Mouse (Mus musculus): ENCODE measurements at regions not wholly inside any gene's neighbourhood (a gene's known extent, or its start where the extent isn't known, plus 50 kb on each side); places are given as distances from the start of the nearest gene placed in this dataset.

DNA sequence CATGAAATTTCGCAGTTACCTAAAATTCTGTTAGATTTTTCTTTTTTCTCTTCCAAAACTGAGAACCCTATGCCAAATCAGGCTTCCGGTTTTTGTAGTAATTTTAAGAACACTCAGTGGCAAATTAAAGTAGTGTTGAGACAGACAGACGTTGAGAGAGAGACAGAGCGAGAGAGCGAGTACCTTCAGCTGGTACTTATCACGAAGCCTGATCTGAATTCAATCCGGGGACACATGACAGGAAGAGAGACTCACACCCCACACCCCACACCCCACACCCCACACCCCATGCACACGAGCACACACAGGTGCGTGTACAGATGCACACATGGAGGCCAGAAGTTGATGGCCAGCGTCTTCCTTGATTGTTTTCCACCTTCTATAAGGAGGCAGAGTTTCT, 102.0 kb upstream of the Cxadr start:
- TF ChIP-seq CTCF (IDR thresholded peaks at IDR 0.05) (no peak), POLR2A (IDR thresholded peaks at IDR 0.05; ENCODE audit: insufficient read depth, low read depth, low read length) (no peak), EP300 (IDR thresholded peaks at IDR 0.05; ENCODE audit: insufficient read depth, low read depth, low read length) (no peak)

Measured in heart, adult 2 months (tissue).